Mouse (Mus musculus) c-Kit-negative CD71-positive TER-119-positive erythroid progenitor cells, embryonic 14.5 days (primary cell): ENCODE measurements at regions not wholly inside any gene's neighbourhood (a gene's known extent, or its start where the extent isn't known, plus 50 kb on each side); places are given as distances from the start of the nearest gene placed in this dataset.

Source experiments
- DNase-seq: peaks from one replicate; pipeline ENCODE4 v3.0.0-alpha.2; 2013; ENCODE audit warnings: low read depth, low spot score

- DNase-seq: no peak
These were observed 303.4 kb upstream of the Id4 start for GRCm38 (mm10) chr13:47957662-47958061.

GRCm38 (mm10) chr13:47974216-47974615 lies 286.8 kb upstream of the Id4 start:
- DNase-seq: no peak

DNA sequence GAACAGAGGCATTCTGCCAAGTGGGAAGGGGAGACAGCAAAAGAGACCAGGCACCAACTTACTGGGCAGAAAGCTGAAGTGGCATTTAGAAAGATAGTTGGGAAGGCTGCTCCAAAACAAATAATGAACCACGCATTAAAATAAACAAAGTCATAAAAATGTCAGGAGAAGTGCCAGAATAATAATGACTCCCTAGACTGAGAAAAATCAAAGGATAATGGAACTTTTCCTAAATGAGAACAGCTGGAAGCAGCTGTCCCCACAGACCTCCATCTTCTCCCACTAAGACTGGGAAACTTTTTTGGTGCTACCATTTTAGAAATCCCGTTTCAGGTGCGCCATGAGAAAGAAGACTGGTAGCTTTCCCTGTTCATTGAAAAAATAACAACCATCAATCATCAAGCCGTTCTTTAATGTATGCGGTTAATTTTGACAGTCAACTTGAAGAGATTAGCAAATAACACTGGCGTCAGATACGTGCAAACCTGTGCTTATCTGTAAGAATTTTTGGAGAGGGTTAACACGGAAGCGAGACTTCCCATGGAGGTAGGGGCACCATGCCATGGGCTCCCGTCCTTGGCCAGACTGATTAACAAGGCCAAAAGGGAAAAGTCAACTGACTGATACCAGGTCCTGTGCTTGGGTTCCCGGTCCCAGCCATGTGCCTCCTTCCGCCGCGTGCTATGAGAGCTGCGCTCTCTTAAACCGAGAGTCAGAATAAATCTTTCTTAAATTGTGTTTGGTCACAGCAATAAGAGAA lies 286.1 kb upstream of the Id4 start:
- no peak for DNase-seq

GRCm38 (mm10) chr13:47998495-47998894 lies 262.5 kb upstream of the Id4 start:
- no peak for DNase-seq

- no peak for DNase-seq
These were observed 261.6 kb upstream of the Id4 start for GRCm38 (mm10) chr13:47999399-47999798.

- no peak for DNase-seq
These were observed 257.9 kb upstream of the Id4 start for GRCm38 (mm10) chr13:48003126-48003525.

DNA sequence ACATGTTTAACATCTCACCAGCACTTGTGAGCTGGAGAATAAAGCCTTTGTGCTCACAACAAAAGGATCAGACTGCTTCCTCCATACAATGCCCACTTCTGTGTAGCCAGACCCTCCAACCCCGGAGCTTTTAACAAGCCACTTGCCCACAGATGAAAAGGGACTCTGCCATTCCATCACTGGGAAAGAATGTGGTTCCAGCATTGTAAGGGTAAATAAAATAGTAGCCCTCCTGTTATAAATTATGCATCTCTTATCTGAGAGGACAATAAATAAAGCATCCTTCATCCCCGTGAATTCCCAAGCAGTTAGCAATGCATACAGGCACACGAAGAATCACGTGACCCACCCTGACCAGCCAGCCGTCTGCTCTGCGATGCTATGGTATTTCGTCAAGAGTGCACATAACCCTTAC lies 247.7 kb upstream of the Id4 start:
- DNase-seq: no peak

DNA sequence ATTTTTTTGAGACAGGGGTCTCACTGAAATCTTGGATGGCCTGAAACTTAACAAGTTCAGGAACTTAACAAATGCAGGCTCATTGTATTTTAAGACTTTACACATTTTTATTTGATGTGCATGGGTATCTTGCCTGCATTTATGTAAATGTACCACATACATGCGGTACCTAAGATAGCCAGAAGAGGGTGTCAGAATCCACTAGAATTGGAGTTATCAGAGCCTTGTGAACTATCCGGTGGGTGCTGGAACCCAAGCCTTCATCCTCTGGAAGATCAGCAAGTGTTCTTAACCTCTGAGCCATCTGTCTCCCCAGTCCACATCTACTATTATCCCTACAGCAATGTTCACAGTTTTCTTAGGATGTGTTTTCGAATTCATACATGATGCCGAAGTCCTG lies 245.7 kb upstream of the Id4 start:
- no peak for DNase-seq

DNA sequence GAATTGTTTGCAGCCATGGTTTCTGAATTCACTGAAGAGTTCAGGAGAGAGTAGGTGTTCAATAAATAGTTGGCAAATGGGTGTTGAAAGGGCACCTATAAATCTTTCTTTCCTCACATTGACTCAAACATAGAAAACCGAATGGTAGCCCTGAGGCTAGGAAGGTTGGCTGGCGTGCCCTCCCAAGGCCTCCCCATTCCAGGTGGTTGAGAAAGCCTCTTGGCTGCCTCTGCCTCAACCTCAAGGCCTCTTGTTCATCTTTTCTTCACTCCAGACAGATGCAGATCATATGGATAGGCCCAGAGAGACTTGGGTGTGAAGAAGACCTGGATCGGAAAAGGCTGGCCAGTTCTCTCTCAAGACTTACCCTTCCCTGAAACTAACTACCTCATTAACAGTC lies 245.0 kb upstream of the Id4 start:
- DNase-seq: no peak

DNA sequence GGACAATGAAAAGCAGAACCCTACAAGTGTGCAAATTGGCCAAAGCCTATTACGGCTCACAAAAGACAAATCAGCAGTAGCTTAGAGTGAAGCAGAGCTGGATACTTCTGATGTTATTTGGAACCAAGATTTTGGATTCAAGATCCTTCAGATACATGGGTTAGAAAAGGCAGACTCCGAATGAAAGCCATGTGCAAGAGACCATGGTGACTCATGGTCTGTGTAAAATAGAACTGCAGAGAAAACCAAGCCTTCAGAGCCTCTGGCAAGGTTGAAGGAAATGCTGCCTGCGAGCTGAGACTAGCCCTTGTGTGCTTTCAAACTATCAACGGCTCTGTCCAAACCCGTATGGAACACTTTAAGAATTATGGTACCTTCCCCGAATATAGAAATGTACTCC lies 244.4 kb upstream of the Id4 start:
- no peak for DNase-seq

GRCm38 (mm10) chr13:48017649-48018048 lies 243.4 kb upstream of the Id4 start:
- DNase-seq: no peak

DNA sequence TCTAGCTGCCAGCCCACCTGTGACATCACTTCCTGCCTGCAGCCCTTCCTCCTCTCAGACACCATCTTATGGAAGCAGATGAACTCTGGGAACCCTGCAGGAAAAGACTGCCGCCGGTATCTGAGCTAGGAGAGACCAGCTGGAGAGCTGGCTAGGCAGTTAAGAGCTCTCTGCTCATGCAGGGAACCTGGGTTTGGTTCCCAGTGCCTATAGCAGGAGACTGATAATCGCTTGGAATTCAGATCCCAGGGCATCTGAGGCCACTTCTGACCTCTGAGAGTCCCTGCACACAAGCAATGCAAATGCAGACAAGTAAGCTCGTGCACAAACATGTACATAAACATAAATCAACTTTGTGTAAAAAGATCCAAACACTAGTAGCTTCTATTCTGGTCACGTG lies 242.4 kb upstream of the Id4 start:
- DNase-seq: no peak

DNA sequence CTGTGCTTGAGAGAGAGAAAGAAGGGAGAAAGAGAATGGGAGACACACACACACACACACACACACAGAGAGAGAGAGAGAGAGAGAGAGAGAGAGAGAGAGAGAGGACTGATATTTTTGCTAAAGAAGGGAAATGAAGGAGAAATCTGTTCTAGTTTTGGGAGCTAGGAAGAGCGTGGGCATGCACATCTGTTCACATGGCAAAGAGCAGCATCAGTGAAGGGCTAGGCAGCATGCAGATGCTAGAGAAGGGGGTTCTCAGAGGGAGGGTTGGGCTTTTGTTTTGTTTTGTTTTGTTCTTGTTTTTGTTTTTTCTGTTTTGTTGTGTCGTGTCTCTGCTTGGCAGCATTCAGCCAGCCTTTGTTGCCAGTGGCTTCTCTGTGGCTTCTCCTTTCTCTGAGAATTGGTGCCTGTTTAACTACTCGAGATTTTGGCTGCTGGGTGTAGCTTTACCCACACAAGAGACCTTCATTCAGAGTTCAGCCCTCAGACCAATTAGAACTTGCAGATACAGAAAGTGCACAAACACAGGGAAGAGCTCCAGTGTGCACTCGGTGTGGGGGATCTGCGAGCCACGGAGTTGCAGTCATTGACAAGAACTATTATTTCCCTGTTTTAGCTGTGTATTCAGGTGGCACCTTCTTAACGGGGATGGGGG lies 237.9 kb upstream of the Id4 start:
- no peak for DNase-seq

DNA sequence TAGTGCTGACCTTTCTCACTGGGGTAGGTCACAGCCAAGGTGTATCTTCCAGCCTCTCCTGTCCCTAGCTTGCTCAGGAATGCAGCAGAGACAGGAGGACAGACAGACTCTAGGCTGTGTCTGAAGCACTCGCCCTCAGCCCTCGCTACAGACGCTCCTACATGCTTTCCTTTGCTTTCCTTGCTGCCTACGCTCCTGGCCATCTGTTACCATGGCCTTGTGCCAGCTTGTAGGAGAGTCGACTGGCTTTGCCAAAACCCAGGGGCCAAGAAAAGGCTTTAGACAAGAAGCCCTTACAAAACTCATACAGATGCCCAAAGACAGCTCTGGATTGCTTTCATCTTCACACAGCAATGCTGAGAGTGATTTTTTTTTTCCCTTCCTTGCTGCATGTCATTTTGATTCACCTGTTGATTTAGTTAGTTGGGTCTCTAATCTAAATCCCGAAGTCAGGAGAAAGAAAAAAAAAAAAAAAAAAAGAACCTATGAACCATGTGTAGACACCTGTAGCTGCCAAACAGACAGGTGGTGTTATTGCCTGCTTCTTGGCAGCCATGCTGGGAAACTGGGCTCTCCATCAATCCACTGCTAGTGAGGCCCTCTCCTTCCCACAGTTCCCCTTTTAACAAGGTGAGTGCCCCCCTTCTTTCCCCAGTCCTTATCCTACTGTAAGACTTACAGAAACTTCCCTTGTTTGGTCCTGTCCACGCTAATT lies 233.1 kb upstream of the Id4 start:
- DNase-seq: no peak

DNA sequence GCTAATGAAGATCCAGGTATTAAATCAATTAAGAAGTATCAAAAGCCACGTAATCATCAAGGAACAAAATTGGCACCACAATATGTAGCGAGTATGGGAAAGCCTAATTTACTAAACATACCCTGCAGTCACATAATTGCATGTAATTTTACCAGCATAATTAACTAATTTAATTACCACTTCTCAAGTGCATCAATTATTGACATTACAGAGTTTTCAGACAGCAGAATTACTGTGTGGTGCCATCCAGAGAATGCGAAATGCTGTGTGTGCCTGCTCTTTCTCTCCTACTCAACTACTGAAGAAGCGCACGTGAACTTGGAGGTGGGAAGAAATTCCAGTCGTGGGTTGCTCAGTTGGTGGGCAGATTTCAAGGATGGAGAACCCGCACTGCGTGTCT lies 229.5 kb upstream of the Id4 start:
- no peak for DNase-seq

DNA sequence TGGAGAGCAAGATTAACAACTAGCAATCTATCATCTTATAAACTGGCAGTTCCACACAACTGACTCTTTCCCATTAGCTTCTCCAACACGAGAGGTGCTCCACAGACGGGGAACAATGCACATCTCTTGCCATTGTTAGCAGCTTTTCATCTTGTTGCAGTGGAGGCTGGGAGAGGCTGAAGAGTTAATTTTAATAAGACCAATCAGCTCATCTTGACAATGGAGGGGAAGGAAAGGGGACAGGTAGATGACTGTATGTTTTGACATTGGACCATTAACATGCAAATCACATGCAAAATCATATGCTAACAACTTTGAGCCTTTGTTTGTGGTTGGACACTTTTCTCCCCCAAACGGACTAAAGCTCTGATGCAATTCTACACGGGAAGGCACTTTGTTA lies 218.9 kb upstream of the Id4 start:
- no peak for DNase-seq

DNA sequence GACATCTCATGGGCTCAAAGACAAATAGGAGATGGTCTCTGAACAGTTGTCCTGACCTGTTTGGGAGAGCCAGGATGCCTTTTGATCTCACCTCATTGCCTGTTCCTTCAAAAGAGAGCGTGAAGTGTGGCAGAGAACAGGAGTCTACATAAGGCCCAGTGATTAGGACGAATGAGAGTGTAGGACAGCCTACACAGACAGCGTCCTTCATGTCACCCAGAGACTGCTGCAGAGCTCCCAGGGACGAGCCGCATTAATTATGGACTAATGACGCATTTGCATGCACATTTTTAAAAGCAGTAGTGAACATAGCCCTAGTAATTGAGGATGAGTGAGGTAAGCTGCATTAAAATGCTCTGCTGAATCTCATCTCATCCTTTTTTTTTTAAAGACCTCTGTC lies 218.5 kb upstream of the Id4 start:
- DNase-seq: no peak

DNA sequence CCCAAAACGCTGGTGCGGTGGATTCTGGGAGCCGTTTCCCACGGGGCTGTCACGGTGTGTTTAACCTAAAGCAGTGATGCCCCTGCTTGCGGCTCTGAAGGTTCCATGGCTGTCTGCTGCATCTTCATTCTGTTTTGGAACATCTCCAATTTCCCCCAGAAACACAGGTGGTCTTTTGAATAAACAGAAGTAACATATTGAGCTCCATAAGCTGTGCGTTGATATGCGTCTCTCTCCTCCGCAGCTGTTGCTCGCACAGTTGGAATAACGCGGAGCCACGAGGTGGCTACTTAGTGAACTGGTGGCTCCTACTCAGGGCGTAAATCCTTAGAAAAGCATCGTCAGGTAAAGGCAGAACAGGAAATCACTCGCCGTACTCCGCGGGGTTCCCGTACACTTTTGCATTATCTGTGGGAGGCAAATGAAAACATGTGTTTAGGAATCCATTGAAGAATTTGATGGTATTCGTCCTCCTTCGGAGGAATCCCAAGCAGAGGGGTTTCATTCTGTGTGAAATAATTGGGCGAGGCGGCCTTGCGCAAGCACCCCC lies 214.8 kb upstream of the Id4 start:
- DNase-seq: no peak

DNA sequence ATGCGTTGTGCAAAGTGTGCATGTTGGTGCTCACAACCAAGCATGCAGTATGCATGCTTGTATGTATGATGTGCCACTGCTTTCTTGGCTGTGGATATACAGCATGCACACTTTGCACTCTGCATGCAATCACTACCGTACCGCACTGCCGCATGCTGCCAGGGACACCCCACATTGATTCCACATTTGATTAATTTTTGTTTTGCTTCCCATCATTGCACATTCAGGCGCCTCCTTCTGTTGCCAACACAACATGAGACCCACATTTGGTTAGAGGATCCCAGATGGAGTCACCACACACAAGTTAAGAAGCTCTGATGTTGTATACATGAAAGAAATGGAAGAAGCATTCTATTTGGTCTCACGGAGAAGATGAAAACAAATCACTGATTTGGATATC lies 211.2 kb upstream of the Id4 start:
- DNase-seq: no peak

GRCm38 (mm10) chr13:48074630-48075029 lies 186.4 kb upstream of the Id4 start:
- no peak for DNase-seq

- DNase-seq: no peak
These were observed 185.7 kb upstream of the Id4 start for GRCm38 (mm10) chr13:48075315-48075714.

DNA sequence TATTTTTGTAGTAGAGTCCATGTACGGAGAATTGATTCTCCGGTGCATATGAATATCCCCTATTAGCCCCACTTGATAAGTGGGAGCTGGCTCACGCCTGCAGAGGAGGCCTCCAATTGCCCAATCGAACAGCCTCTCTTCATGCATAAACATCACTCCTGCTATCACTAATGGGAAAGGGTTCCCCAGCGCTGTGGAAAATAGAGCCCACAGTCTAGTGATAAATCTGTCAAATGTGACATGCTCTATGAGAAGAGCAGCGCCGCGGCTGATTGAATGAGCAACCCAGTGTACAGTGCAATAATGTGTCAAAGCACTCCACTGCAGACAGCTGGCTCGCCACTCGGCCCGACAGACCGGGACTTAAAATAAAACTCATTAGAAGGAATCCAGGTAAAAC lies 182.8 kb upstream of the Id4 start:
- DNase-seq: no peak

GRCm38 (mm10) chr13:48083294-48083693 lies 177.7 kb upstream of the Id4 start:
- no peak for DNase-seq
